Mouse (Mus musculus): ENCODE results near the gene Gid8.

- TF ChIP-seq CTCF (IDR thresholded peaks at IDR 0.05) (no peak), EP300 (IDR thresholded peaks at IDR 0.05; ENCODE audit: insufficient read depth, low read depth, low read length) (no peak), POLR2A (IDR thresholded peaks at IDR 0.05; ENCODE audit: insufficient read depth, low read depth, low read length) (no peak)
Measured at GRCm38 (mm10) chr2:180765713-180766112, 55.8 kb downstream of the Gid8 start.

Measured in heart, adult 2 months (tissue).